Mouse (Mus musculus): ENCODE data around the gene Col5a1.

Gene Col5a1

GRCm38 (mm10) chr2:27961190-27961589 is 75.0 kb downstream of the Col5a1 start:
- TF ChIP-seq GATA4 (IDR thresholded peaks at IDR 0.05; ENCODE audit: insufficient replicate concordance, low read length) = no peak

DNA sequence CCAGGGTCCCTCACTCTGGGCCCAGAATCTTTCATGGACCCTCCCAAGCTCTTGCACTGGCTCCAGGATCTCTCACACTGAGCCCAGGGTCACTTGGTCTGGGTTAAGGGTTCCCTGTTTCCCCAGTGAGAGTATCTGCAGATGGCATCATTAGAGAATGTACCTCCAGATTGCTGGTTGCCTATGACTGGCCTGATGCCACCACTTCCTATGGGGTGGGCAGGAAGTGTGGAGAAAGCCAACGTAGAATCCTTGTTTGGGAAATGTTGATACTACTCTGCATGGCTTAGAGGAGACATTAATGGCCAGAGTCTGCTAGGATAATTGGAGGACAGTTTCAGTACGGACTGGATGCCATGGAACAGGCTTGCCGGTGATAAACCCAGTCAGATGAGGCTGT is 76.2 kb downstream of the Col5a1 start:
- TF ChIP-seq GATA4 (IDR thresholded peaks at IDR 0.05; ENCODE audit: insufficient replicate concordance, low read length) = no peak

DNA sequence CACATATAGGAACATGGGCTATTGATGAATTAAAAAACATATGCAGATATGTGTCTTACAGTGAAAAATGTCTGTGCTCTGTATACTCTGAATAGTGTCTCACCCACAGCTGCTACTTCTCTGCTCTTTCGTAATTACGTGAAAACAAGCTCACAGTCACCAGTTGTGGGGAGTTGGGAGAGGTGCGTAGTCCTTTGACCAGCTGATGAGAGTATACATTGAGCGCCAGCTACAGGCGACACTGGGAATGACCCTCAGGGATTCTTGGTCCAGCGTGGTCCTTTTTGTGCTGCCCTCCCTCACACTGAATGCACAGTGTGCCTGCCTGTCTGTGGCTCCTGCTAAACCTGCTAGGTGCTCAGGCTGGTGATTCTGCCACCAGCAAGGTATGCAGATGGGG is 82.9 kb downstream of the Col5a1 start:
- no peak for TF ChIP-seq GATA4 (IDR thresholded peaks at IDR 0.05; ENCODE audit: insufficient replicate concordance, low read length)

GRCm38 (mm10) chr2:27973840-27974239 is 87.6 kb downstream of the Col5a1 start:
- no peak for TF ChIP-seq GATA4 (IDR thresholded peaks at IDR 0.05; ENCODE audit: insufficient replicate concordance, low read length)

- no peak for TF ChIP-seq GATA4 (IDR thresholded peaks at IDR 0.05; ENCODE audit: insufficient replicate concordance, low read length)
Measured at GRCm38 (mm10) chr2:27975786-27976185, 89.6 kb downstream of the Col5a1 start.

DNA sequence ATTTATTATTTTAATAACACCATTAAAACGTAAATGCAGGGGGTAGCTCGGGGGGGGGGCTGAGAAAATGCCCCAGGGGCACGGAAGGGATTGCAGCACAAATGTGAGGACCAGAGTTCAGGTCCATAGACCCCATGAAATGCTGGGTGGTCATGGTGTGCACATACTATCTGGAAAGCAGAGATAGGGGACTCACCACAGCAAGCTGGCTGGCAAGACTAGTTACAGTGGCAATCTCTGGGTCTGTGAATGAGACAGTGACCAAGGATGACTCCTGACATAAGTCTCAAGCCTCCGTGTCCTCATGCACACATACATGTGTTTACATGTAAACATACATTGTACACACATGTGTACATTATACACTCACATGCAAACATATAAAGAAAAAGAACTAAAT is 90.3 kb downstream of the Col5a1 start:
- no peak for TF ChIP-seq GATA4 (IDR thresholded peaks at IDR 0.05; ENCODE audit: insufficient replicate concordance, low read length)

- TF ChIP-seq GATA4 (IDR thresholded peaks at IDR 0.05; ENCODE audit: insufficient replicate concordance, low read length) = no peak
Measured at GRCm38 (mm10) chr2:27981066-27981465, 94.8 kb downstream of the Col5a1 start.

DNA sequence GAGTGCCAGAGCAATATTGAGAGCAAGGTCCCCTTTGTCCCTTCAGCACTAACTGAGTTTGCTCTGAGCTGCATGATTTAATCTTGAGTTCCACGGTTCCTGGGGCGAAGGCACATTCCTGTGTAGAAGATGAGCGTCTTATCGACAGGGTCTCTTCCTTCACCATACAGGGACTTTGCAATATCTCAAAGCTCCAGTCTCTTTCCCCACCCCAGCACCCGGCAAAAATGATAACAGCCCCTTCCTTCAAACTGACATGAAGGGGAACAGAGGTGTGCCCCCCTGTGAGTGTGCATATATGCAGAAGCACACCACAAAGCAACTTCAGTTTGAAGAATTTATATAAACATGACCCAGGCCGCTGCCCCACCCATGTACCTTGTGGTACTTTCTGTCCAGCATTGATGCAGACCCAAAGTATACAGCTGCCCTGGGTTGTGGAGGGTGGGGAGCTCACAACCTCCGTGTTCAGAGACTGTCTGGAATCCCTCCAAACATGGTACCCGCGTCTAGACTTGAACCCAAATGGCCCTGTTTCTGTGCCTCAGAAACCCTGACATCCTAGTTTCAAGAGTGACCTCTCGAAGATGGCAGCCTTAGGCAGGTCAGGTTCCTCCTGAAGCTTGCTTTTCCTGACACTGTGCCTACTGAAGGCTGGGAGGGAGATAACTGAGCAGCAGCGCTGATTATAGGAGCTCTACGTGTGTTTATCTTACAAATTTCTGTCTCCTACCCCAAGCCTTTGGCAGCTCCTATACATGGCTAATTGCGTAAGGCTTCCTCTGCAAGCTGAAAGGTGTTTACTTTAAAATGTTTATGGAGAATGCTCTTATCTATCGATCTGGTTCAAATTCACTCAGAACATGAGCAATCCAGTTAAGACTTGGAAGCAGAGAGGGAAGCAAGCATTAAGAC is 95.7 kb downstream of the Col5a1 start:
- no peak for TF ChIP-seq GATA4 (IDR thresholded peaks at IDR 0.05; ENCODE audit: insufficient replicate concordance, low read length)

- TF ChIP-seq GATA4 (IDR thresholded peaks at IDR 0.05; ENCODE audit: insufficient replicate concordance, low read length) = no peak
Measured at GRCm38 (mm10) chr2:27983093-27983492, 96.9 kb downstream of the Col5a1 start.

DNA sequence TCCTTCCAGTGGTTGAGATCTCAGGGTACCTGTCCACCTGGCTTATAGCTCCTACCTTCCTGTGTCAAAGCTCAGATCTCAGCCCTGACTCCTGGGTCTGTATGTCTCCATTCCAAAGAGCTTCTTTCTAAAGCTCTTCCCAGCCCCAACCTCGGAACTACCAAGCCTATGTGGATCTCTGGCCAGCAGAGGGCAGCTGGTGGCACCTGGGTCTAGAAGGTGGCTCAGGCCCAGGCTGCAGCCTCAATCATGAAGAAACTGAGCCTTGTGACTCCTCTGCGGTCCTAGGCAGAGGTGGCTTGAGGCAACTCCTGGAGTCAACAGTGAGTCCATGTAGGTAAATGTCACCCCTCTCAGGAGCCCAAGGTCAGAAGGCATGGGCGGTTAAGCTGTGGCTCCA is 97.7 kb downstream of the Col5a1 start:
- TF ChIP-seq GATA4 (IDR thresholded peaks at IDR 0.05; ENCODE audit: insufficient replicate concordance, low read length) = no peak

DNA sequence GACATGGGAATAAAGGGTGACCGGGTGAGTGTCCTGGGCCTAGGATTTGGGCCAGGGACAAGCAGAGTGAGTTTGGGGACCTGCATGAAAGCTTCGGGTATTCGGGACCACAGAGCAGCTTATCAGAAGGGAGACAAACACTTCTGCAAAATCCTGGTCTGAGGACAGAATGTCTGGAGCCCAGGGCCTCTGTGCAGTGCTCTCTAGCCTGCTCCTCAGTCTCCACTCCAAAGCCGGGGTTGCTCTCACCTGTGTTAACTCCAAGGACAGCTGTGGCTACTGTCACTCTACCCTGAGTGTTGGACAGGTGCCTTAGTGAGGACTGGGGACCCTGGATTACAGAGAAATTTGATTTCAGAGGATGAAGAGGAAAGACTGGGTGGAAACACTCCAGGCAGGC is 100.5 kb downstream of the Col5a1 start:
- TF ChIP-seq GATA4 (IDR thresholded peaks at IDR 0.05; ENCODE audit: insufficient replicate concordance, low read length) = no peak

- TF ChIP-seq GATA4 (IDR thresholded peaks at IDR 0.05; ENCODE audit: insufficient replicate concordance, low read length) = no peak
Measured at GRCm38 (mm10) chr2:27990430-27991211, 104.4 kb downstream of the Col5a1 start.

GRCm38 (mm10) chr2:27993416-27993815 is 107.2 kb downstream of the Col5a1 start:
- no peak for TF ChIP-seq GATA4 (IDR thresholded peaks at IDR 0.05; ENCODE audit: insufficient replicate concordance, low read length)

- TF ChIP-seq GATA4 (IDR thresholded peaks at IDR 0.05; ENCODE audit: insufficient replicate concordance, low read length) = no peak
Measured at GRCm38 (mm10) chr2:27999996-28000583, 113.9 kb downstream of the Col5a1 start.

- TF ChIP-seq GATA4 (IDR thresholded peaks at IDR 0.05; ENCODE audit: insufficient replicate concordance, low read length) = no peak
Measured at GRCm38 (mm10) chr2:28000660-28001059, 114.4 kb downstream of the Col5a1 start.

DNA sequence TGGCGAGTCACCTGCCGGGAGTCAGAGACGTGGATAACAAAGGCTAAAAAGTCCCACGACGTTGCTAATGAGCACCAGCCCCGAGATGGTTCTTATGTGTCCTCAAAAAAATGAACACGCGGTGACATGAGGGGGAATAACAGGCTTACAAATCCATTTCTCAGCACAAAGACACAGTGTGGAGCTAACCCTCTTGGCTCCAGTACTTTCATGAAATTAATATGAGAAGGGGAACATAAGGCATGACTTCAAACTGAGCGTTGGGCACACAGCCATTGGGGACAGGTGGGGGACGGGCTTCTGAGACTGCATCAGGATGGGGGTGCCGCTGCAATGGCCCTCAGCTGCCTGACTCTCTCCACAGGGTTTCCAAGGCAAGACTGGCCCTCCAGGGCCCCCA is 115.0 kb downstream of the Col5a1 start:
- no peak for TF ChIP-seq GATA4 (IDR thresholded peaks at IDR 0.05; ENCODE audit: insufficient replicate concordance, low read length)

Data from liver, adult (tissue).